Mouse (Mus musculus): ENCODE measurements around the gene Synpo2. TPM values are rescaled to one million over a fixed set of nuclear protein-coding genes. Genes with fewer than 3 reads are reported as not detected.

The Synpo2 gene
- polyA plus RNA-seq, 1 experiment from 2014 or later, result 1.1 TPM

GRCm38 (mm10) chr3:123190329-123190728 is 45.6 kb downstream of the Synpo2 start:
- peak; percentile 64 for ATAC-seq
- 53% methylated on average over 6 of the region's 6 CpGs for WGBS
- Histone ChIP-seq H3K4me1 (ENCODE audit: control insufficient read depth, insufficient read depth, low read length) (peaks cover 4% of the 10 kb centered on the region; the same call in 1 of the 2 replicates), H3K9ac (ENCODE audit: low read length) (no peak overlapping the region), H3K27me3 (replicated peaks; ENCODE audit: control insufficient read depth, insufficient read depth, low read length) (no peaks in the 10 kb centered on the region), H3K36me3 (ENCODE audit: control insufficient read depth, insufficient read depth, low read length) (no peaks in the 10 kb centered on the region), H3K27ac (ENCODE audit: low read depth, low read length) (no peak overlapping the region), H3K4me2 (ENCODE audit: low read length) (no peak overlapping the region), H3K4me3 (ENCODE audit: low read depth, low read length) (no peak overlapping the region), H3K9me3 (replicated peaks; ENCODE audit: control insufficient read depth, low read length) (no peaks in the 10 kb centered on the region)
- DNase-seq (ENCODE audit: low spot score), result peak; percentile 33

- Histone ChIP-seq H3K36me3 (ENCODE audit: control insufficient read depth, insufficient read depth, low read length) (no peaks in the 10 kb centered on the region), H3K27me3 (replicated peaks; ENCODE audit: control insufficient read depth, insufficient read depth, low read length) (no peaks in the 10 kb centered on the region), H3K4me3 (ENCODE audit: low read depth, low read length) (no peak overlapping the region), H3K4me2 (ENCODE audit: low read length) (no peak overlapping the region), H3K4me1 (ENCODE audit: control insufficient read depth, insufficient read depth, low read length) (peaks cover 4% of the 10 kb centered on the region; the same call in 1 of the 2 replicates), H3K9ac (ENCODE audit: low read length) (no peak overlapping the region), H3K9me3 (replicated peaks; ENCODE audit: control insufficient read depth, low read length) (no peaks in the 10 kb centered on the region), H3K27ac (ENCODE audit: low read depth, low read length) (no peak overlapping the region)
- peak; percentile 85 for ATAC-seq
- DNase-seq (ENCODE audit: low spot score), result peak; percentile 65
- WGBS, result 30% methylated on average over 1 of the region's 1 CpGs
Observed at GRCm38 (mm10) chr3:123189826-123190225, 46.1 kb downstream of the Synpo2 start.

- H3K9ac ChIP-seq (ENCODE audit: low read length), result no peak overlapping the region
- H3K36me3 ChIP-seq (ENCODE audit: control insufficient read depth, insufficient read depth, low read length), result no peaks in the 10 kb centered on the region
- peaks cover 4% of the 10 kb centered on the region; the same call in 1 of the 2 replicates for H3K4me1 ChIP-seq (ENCODE audit: control insufficient read depth, insufficient read depth, low read length)
- ATAC-seq (no peak), DNase-seq (ENCODE audit: low spot score) (no peak)
- 87% methylated on average over 12 of the region's 12 CpGs for WGBS
- H3K27me3 ChIP-seq (replicated peaks; ENCODE audit: control insufficient read depth, insufficient read depth, low read length), result no peaks in the 10 kb centered on the region
- H3K27ac ChIP-seq (ENCODE audit: low read depth, low read length), result no peak overlapping the region
- no peaks in the 10 kb centered on the region for H3K9me3 ChIP-seq (replicated peaks; ENCODE audit: control insufficient read depth, low read length)
- no peak overlapping the region for H3K4me3 ChIP-seq (ENCODE audit: low read depth, low read length)
- H3K4me2 ChIP-seq (ENCODE audit: low read length), result no peak overlapping the region
Observed at GRCm38 (mm10) chr3:123188616-123189230, 47.2 kb downstream of the Synpo2 start.

GRCm38 (mm10) chr3:123187370-123188124 is 48.4 kb downstream of the Synpo2 start:
- Histone ChIP-seq H3K27me3 (replicated peaks; ENCODE audit: control insufficient read depth, insufficient read depth, low read length) (no peaks in the 10 kb centered on the region), H3K36me3 (ENCODE audit: control insufficient read depth, insufficient read depth, low read length) (no peaks in the 10 kb centered on the region), H3K27ac (ENCODE audit: low read depth, low read length) (no peak overlapping the region), H3K4me2 (ENCODE audit: low read length) (no peak overlapping the region), H3K4me1 (ENCODE audit: control insufficient read depth, insufficient read depth, low read length) (peaks cover 4% of the 10 kb centered on the region; the same call in 1 of the 2 replicates), H3K9ac (ENCODE audit: low read length) (no peak overlapping the region), H3K9me3 (replicated peaks; ENCODE audit: control insufficient read depth, low read length) (no peaks in the 10 kb centered on the region), H3K4me3 (ENCODE audit: low read depth, low read length) (no peak overlapping the region)
- WGBS, result 82% methylated on average over 15 of the region's 15 CpGs
- DNase-seq (ENCODE audit: low spot score), result no peak
- no peak for ATAC-seq

- 87% methylated on average over 10 of the region's 10 CpGs for WGBS
- Histone ChIP-seq H3K27ac (ENCODE audit: low read depth, low read length) (no peak overlapping the region), H3K4me1 (ENCODE audit: control insufficient read depth, insufficient read depth, low read length) (peaks cover 3% of the 10 kb centered on the region; the same call in 1 of the 2 replicates), H3K9me3 (replicated peaks; ENCODE audit: control insufficient read depth, low read length) (no peaks in the 10 kb centered on the region), H3K27me3 (replicated peaks; ENCODE audit: control insufficient read depth, insufficient read depth, low read length) (no peaks in the 10 kb centered on the region), H3K4me3 (ENCODE audit: low read depth, low read length) (no peak overlapping the region), H3K36me3 (ENCODE audit: control insufficient read depth, insufficient read depth, low read length) (no peaks in the 10 kb centered on the region), H3K9ac (ENCODE audit: low read length) (no peak overlapping the region), H3K4me2 (ENCODE audit: low read length) (no peak overlapping the region)
- ATAC-seq, result no peak
- DNase-seq (ENCODE audit: low spot score), result no peak
Observed at GRCm38 (mm10) chr3:123185238-123185925, 50.6 kb downstream of the Synpo2 start.

- ATAC-seq, result no peak
Observed at GRCm38 (mm10) chr3:123184281-123184680, 51.7 kb downstream of the Synpo2 start.

GRCm38 (mm10) chr3:123179508-123179907 is 56.4 kb downstream of the Synpo2 start:
- H3K27ac ChIP-seq (ENCODE audit: low read depth, low read length), result no peak overlapping the region
- no peaks in the 10 kb centered on the region for H3K27me3 ChIP-seq (replicated peaks; ENCODE audit: control insufficient read depth, insufficient read depth, low read length)
- 85% methylated on average over 8 of the region's 8 CpGs for WGBS
- H3K4me2 ChIP-seq (ENCODE audit: low read length), result no peak overlapping the region
- H3K9me3 ChIP-seq (replicated peaks; ENCODE audit: control insufficient read depth, low read length), result no peaks in the 10 kb centered on the region
- H3K4me3 ChIP-seq (ENCODE audit: low read depth, low read length), result no peak overlapping the region
- DNase-seq (ENCODE audit: low spot score) (no peak), ATAC-seq (no peak)
- no peaks in the 10 kb centered on the region for H3K4me1 ChIP-seq (ENCODE audit: control insufficient read depth, insufficient read depth, low read length)
- no peaks in the 10 kb centered on the region for H3K36me3 ChIP-seq (ENCODE audit: control insufficient read depth, insufficient read depth, low read length)
- no peak overlapping the region for H3K9ac ChIP-seq (ENCODE audit: low read length)

More at GRCm38 (mm10) chr3:123184281-123184680, 51.7 kb downstream of the Synpo2 start:
- Histone ChIP-seq H3K36me3 (ENCODE audit: control insufficient read depth, insufficient read depth, low read length) (no peaks in the 10 kb centered on the region), H3K9me3 (replicated peaks; ENCODE audit: control insufficient read depth, low read length) (no peaks in the 10 kb centered on the region), H3K27me3 (replicated peaks; ENCODE audit: control insufficient read depth, insufficient read depth, low read length) (no peaks in the 10 kb centered on the region), H3K9ac (ENCODE audit: low read length) (no peak overlapping the region), H3K4me1 (ENCODE audit: control insufficient read depth, insufficient read depth, low read length) (no peaks in the 10 kb centered on the region), H3K27ac (ENCODE audit: low read depth, low read length) (no peak overlapping the region), H3K4me3 (ENCODE audit: low read depth, low read length) (no peak overlapping the region), H3K4me2 (ENCODE audit: low read length) (no peak overlapping the region)
- 92% methylated on average over 10 of the region's 10 CpGs for WGBS
- DNase-seq (ENCODE audit: low spot score), result no peak

GRCm38 (mm10) chr3:123179041-123179440 is 56.9 kb downstream of the Synpo2 start:
- Histone ChIP-seq H3K9me3 (replicated peaks; ENCODE audit: control insufficient read depth, low read length) (no peaks in the 10 kb centered on the region), H3K36me3 (ENCODE audit: control insufficient read depth, insufficient read depth, low read length) (no peaks in the 10 kb centered on the region), H3K9ac (ENCODE audit: low read length) (no peak overlapping the region), H3K27ac (ENCODE audit: low read depth, low read length) (no peak overlapping the region), H3K4me3 (ENCODE audit: low read depth, low read length) (no peak overlapping the region), H3K4me1 (ENCODE audit: control insufficient read depth, insufficient read depth, low read length) (no peaks in the 10 kb centered on the region), H3K27me3 (replicated peaks; ENCODE audit: control insufficient read depth, insufficient read depth, low read length) (no peaks in the 10 kb centered on the region), H3K4me2 (ENCODE audit: low read length) (no peak overlapping the region)
- WGBS, result 91% methylated on average over 5 of the region's 5 CpGs
- DNase-seq (ENCODE audit: low spot score), result no peak
- no peak for ATAC-seq
